Mouse (Mus musculus): ENCODE measurements around the gene Gm29609.

- TF ChIP-seq POLR2A (IDR thresholded peaks at IDR 0.05; ENCODE audit: insufficient read length, low read depth): no peak
- TF ChIP-seq POLR2AphosphoS2 (IDR thresholded peaks at IDR 0.05; ENCODE audit: insufficient read length, low read depth): no peak
- no peak for TF ChIP-seq MAX (IDR thresholded peaks at IDR 0.05; ENCODE audit: low read depth)
- no peak for TF ChIP-seq TCF12 (IDR thresholded peaks at IDR 0.05; ENCODE audit: insufficient read depth, poor library complexity, severe bottlenecking)
- no peak for TF ChIP-seq REST (IDR thresholded peaks at IDR 0.05; ENCODE audit: insufficient read depth, insufficient read length)
- TF ChIP-seq MYOG (IDR thresholded peaks at IDR 0.05; ENCODE audit: control insufficient read depth in 1 of 3, insufficient read depth in 1 of 3, insufficient read length in 2 of 3, low read depth in 2 of 3): no peak
Observed at GRCm38 (mm10) chr5:31168630-31169029, 11.1 kb downstream of the Gm29609 start.

Measured in myocyte (in vitro differentiated cells).